Mouse (Mus musculus) skeletal muscle tissue, adult 2 months (tissue): ENCODE measurements around the gene Flot2.
"Not testable (repeated sequence)": the region's sequence is repeated elsewhere in the genome, so short reads cannot be mapped to it uniquely, and the experiment has no call there.

Source experiments
- DNase-seq: peaks from one replicate; pipeline ENCODE4 v3.0.0-alpha.2; 2012; ENCODE audit warnings: low read depth, low spot score

Gene Flot2

GRCm38 (mm10) chr11:78037831-78038752 lies at the start of gene Flot2:
TSS of gene Flot2 (plus strand) at chr11:78037931.
- no peak for DNase-seq

- DNase-seq: no peak
Observed at GRCm38 (mm10) chr11:77989071-77989690, 48.5 kb upstream of the Flot2 start.

GRCm38 (mm10) chr11:77995556-77995955 lies 42.2 kb upstream of the Flot2 start:
- peak; percentile 21 for DNase-seq

- peak; percentile 42 for DNase-seq
Observed at GRCm38 (mm10) chr11:78006446-78006845, 31.3 kb upstream of the Flot2 start.

- peak; percentile 54 for DNase-seq
Observed at GRCm38 (mm10) chr11:78019676-78020075, 18.1 kb upstream of the Flot2 start.

- DNase-seq: no peak
Observed at GRCm38 (mm10) chr11:78023607-78024006, 14.1 kb upstream of the Flot2 start.

- no peak for DNase-seq
Observed at GRCm38 (mm10) chr11:78029240-78029639, 8.5 kb upstream of the Flot2 start.

GRCm38 (mm10) chr11:78030600-78030999 lies 7.1 kb upstream of the Flot2 start:
- DNase-seq: no peak

- no peak for DNase-seq
Observed at GRCm38 (mm10) chr11:78031389-78031788, 6.3 kb upstream of the Flot2 start.

GRCm38 (mm10) chr11:78031947-78032808 lies 5.6 kb upstream of the Flot2 start, which contains the start of gene Dhrs13:
TSS of gene Dhrs13 (plus strand) at chr11:78032280.
- peak; percentile 74 for DNase-seq

- no peak for DNase-seq
Observed at GRCm38 (mm10) chr11:78032809-78033195, 4.9 kb upstream of the Flot2 start.

- DNase-seq: no peak
Observed at GRCm38 (mm10) chr11:78033931-78034617, 3.7 kb upstream of the Flot2 start.

- DNase-seq: no peak
Observed at GRCm38 (mm10) chr11:78036791-78037190, 940 bp upstream of the Flot2 start.

GRCm38 (mm10) chr11:78040878-78041277 lies 3.1 kb downstream of the Flot2 start:
- DNase-seq: no peak

- DNase-seq: not testable (repeated sequence)
Observed at GRCm38 (mm10) chr11:78042290-78042870, 4.6 kb downstream of the Flot2 start.

- peak; percentile 96 for DNase-seq
Observed at GRCm38 (mm10) chr11:78044758-78045251, 7.1 kb downstream of the Flot2 start.

- DNase-seq: not testable (repeated sequence)
Observed at GRCm38 (mm10) chr11:78048637-78049036, 10.9 kb downstream of the Flot2 start.

GRCm38 (mm10) chr11:78053078-78053477 lies 15.3 kb downstream of the Flot2 start:
- no peak for DNase-seq

- DNase-seq: no peak
Observed at GRCm38 (mm10) chr11:78056946-78057345, 19.2 kb downstream of the Flot2 start.
